Mouse (Mus musculus): ENCODE results near the gene Opn4. TPM values are rescaled to one million over a fixed set of nuclear protein-coding genes. Genes with fewer than 3 reads are reported as not detected.

The Opn4 gene
- total RNA-seq, 2 experiments from 2014 or later = not detected

- no peak for DNase-seq (ENCODE audit: low spot score in 2 of 2)
Measured at GRCm38 (mm10) chr14:34591741-34592535, 8.0 kb downstream of the Opn4 start.

GRCm38 (mm10) chr14:34590743-34591675 is 8.9 kb downstream of the Opn4 start:
- no peak for DNase-seq (ENCODE audit: low spot score in 2 of 2)

- DNase-seq (ENCODE audit: low spot score in 2 of 2) = no peak
Measured at GRCm38 (mm10) chr14:34590017-34590570, 9.8 kb downstream of the Opn4 start.

- no peak for DNase-seq (ENCODE audit: low spot score in 2 of 2)
Measured at GRCm38 (mm10) chr14:34589185-34589713, 10.7 kb downstream of the Opn4 start.

- DNase-seq (ENCODE audit: low spot score in 2 of 2) = no peak
Measured at GRCm38 (mm10) chr14:34588498-34588897, 11.4 kb downstream of the Opn4 start, which contains the start of gene Ldb3. Ldb3 (minus strand) TSS chr14:34588682.

GRCm38 (mm10) chr14:34588005-34588404 is 11.9 kb downstream of the Opn4 start:
- no peak for DNase-seq (ENCODE audit: low spot score in 2 of 2)

- DNase-seq (ENCODE audit: low spot score in 2 of 2) = no peak
Measured at GRCm38 (mm10) chr14:34586871-34587270, 13.1 kb downstream of the Opn4 start.

- DNase-seq (ENCODE audit: low spot score in 2 of 2) = no peak
Measured at GRCm38 (mm10) chr14:34585358-34586105, 14.4 kb downstream of the Opn4 start.

- no peak for DNase-seq (ENCODE audit: low spot score in 2 of 2)
Measured at GRCm38 (mm10) chr14:34582740-34583427, 17.1 kb downstream of the Opn4 start.

GRCm38 (mm10) chr14:34576858-34577257 is 23.1 kb downstream of the Opn4 start:
- DNase-seq (ENCODE audit: low spot score in 2 of 2) = no peak

GRCm38 (mm10) chr14:34574068-34574467 is 25.9 kb downstream of the Opn4 start:
- no peak for DNase-seq (ENCODE audit: low spot score in 2 of 2)

GRCm38 (mm10) chr14:34573348-34573913 is 26.5 kb downstream of the Opn4 start:
- DNase-seq (ENCODE audit: low spot score in 2 of 2) = no peak

GRCm38 (mm10) chr14:34571610-34572387 is 28.1 kb downstream of the Opn4 start:
- DNase-seq (ENCODE audit: low spot score in 2 of 2) = no peak

- DNase-seq (ENCODE audit: low spot score in 2 of 2) = no peak
Measured at GRCm38 (mm10) chr14:34570903-34571302, 29.0 kb downstream of the Opn4 start.

- peak; percentile 87 to 92 for DNase-seq (ENCODE audit: low spot score in 2 of 2)
Measured at GRCm38 (mm10) chr14:34570294-34570693, 29.6 kb downstream of the Opn4 start.

GRCm38 (mm10) chr14:34569534-34570194 is 30.3 kb downstream of the Opn4 start:
- DNase-seq (ENCODE audit: low spot score in 2 of 2) = peak in 1 of 2 experiments; percentile 22

- DNase-seq (ENCODE audit: low spot score in 2 of 2) = no peak
Measured at GRCm38 (mm10) chr14:34568626-34569025, 31.3 kb downstream of the Opn4 start.

GRCm38 (mm10) chr14:34567697-34568096 is 32.2 kb downstream of the Opn4 start:
- DNase-seq (ENCODE audit: low spot score in 2 of 2) = no peak
